Mouse (Mus musculus): ENCODE data around the gene Stat6.

Stat6 gene

DNA sequence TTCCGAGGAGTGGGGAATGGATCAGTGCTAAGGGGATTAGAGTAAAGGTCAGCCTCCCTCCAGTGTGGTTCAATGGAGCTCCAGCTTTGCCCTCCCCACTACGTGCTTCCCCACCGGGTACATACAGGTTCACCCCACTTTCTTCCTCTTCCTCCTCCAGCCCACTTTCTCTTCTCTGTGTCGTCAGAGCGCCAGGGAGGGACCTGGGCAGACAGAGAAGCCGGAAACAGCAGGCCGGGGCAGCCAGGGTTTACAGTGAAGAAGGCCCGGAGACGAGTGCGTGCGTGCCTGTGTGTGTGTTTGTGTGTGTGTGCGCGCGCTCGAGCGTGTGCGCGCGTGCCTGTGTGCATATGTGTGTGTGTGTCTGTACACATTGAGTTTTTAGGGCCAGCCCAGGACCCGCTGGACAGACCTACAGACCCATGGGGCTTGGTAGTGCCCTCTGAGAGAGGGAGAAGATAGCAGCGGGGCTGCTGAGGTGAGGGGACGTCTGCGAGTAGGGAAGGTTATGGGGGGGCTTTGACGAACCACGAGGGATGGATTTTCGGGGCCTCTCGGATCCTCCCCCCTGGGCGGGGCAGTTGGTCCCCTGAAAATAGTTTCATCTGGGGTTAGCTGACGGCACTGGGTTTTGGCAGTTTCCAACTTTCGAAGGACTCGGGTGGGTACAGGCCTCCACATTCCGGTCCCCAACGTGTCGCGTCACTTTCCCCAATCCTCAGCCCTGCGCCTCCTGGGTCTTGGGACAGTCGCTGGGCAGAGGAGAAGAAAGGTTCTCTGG lies at the start of gene Stat6:
Gene Stat6, plus strand, starts transcription at position 215 of the 781 bp plus-strand sequence.
- peak; percentile 50 to 58 for DNase-seq

DNA sequence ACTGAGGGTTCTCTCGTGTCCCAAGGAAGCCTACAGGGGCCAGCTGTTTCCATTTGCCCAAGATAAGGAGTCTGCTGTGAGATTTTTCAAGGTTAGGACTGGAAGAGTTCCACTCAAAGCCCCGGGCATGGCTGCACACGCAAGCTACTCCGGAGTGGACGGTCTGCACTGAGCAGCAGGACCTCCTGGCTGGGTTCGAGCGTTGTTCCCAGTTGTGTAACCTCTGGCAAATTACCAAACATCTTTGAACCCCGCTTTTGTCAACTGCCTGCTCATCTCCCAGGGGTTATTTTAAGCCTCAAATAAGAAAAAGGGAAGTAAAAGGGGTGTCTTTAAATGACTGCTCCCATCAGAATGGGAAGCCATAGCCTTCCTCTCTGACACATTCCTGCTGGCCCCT lies 48.4 kb upstream of the Stat6 start:
- DNase-seq: peak; percentile 4 to 7

DNA sequence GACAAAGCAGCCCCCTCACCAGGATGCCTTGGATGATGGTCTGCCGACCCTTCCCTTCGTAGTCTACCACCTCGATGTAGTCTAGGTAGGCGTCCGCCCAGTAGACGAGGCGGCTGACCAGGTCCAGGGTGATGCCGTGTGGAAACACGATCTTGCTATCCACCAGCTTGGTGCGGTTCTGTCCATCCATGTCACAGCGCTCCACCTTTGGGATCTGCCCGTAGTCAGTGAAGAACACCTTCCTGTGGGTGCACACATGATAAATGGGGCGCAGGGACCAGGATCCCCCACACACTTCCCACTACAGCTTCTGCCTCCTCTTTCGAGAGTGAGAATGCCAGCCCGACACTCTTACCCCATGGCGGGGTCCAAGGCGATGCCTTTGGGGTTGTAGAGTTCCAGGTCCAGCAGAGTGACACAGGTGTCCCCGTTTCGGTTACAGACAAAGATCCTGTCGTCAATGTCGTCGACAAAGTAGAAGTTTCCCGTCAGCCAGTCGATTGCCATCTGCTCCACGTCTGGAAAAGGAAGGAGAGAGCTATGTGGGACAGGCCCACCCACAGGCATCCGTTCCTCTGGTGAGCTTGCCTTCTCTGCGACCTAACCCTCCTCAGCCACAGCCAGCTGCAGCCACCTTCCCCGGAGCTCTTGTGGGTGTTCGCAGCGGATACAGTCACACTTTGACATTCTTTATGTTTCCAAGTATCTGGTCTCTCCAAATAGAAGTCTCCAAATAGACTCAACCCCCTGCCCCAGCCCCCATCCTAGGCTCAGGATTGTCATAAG lies 47.7 kb upstream of the Stat6 start:
- peak; percentile 11 to 21 for DNase-seq

DNA sequence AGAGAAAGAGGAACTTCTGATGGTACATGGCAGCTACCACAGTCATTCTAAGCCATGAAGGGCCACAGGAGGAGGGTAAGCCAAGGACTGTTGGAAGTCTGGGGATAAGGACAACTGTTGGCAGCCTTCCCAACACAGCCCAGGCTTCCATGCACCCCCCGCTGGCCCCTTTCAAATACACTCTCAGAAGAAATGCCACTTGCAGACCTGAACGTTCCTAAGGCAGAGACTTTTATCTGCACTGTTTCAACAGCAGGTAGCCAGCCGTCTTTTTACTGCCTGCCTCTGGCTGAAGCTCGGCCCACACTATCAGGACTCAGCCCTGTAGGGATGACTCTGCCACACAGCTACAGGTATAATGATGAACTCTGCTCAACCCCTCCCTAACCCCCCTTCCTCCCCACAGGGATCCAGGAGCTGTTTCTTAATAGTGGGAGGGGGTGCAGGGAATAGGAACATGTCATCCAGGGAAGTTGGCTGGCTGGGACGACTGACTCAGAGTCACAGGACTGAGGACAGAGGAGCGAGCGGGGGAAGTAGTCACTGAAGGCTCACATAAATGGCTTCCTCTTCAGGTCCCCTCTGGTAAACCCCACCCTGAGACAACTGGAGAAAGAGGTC lies 46.4 kb upstream of the Stat6 start:
- DNase-seq: peak; percentile 63 to 76

DNA sequence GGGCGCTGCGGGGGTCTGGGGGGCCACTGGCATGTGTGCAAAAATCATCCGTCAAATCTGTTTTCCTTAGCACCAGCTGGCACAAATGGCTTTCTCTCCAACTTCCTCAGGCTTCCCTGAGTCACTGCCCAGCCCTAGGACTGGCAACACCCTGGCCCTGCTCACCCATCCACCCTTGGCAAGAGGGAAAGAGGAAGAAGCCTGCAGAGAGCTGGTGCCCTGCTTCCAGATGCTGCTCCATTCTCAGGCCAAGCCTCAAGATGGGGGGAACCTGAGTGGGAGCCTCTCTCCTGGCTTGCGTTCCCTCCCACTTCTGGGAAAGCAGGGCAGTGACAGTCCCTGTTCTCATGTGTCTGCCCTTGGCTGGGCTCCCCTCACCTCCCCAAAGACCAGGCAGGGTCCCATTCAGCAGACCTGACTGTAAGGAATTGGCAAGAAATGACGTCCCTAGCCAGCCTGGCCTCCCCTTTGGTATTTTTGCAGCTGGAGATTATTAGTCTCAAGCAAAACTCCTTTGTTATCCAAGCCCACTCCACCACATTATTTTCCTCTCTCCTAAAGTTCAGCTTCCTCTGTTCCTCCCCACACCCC lies 45.4 kb upstream of the Stat6 start:
- DNase-seq: peak; percentile 73 to 82

DNA sequence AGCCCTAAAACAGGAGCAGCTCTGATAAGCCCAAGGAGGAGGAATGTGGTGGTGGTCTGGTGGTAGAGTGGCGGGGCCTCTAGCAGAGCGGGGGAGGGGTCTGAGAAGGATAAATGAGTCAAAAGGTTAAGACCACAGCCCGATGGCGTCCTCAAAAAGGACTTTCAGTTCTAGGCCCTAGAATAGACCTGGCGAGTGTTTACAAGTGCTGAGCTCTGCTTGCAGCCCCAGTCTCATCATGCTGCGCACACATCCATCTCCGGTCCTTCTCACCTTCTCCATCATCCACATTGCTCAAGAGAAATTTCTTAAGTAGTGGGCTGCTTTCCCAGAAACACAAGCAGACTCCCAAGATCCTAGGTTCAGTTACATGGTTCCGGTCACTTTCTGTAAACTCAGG lies 44.2 kb upstream of the Stat6 start:
- no peak for DNase-seq

DNA sequence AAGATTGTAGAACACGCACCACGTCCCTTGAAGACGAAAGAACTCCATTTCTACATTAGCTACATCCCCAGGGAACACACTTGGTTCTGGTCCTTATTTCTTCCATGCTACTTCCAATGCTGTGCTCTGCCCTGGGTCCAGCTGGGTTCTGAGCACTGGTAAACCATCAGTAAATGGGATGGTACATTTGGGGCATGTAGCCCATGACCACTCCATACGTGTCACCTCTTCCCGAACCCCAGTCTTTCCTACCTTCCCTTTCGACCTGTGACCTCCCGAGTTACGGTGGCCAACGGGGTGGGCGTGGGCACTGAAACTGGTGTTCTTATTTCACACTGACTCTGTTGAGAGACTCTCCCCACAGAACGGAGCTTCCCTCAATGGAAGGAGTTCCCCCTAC lies 43.5 kb upstream of the Stat6 start:
- DNase-seq: no peak

DNA sequence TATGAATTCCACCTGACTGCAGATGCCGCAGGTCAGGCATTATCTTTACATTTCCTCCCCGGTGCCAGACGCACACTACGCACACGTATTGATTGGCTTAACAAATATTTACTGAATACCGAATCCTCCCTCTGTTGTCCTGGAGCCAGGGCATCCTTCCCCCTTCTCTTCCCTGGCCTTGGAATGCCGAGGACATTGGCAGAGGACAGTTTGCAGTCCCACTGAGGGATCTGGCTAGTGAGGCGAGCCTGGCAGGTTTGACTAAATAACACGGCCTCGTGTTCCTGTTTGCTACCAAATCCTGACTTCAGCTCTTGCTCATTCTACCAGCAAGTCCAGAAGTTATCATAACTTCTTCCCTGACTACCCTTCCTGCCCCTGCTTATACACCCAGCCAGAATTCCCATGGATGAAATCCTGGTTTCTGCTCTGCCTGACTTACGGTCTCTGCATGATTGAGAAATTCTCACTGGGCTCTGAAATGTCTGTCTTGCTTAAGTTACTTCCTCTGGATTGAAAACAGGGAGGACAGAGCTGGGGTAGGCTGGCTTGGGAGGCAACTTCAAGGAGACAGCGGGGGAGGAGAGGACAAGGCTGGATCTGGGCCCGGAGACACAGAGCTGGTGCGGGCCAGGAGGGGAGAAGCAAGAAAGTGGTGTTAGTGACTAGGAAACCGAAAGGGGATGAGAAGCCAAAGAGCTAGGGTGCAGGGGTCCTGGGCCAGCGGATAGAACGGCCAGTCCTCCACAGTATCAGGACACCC lies 42.8 kb upstream of the Stat6 start:
- DNase-seq: peak; percentile 62 to 71

DNA sequence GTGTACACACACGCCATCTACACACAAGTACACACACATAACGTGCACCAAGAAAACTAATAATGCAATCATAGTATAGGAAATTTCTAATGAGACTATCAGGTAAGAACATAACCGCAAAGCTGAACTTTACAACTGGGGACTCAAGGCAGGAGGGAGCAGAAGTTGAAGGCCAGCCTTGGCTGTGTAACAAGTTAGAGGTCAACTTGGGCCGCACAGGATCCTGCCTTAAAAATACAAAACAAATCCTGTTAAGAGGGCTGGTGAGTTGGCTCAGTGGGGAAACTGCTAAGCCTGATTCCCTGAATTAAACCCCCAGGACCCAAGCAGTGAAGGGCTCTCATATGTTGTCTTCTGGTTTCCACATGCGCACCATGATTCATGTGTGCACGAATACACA lies 40.6 kb upstream of the Stat6 start:
- DNase-seq: no peak

DNA sequence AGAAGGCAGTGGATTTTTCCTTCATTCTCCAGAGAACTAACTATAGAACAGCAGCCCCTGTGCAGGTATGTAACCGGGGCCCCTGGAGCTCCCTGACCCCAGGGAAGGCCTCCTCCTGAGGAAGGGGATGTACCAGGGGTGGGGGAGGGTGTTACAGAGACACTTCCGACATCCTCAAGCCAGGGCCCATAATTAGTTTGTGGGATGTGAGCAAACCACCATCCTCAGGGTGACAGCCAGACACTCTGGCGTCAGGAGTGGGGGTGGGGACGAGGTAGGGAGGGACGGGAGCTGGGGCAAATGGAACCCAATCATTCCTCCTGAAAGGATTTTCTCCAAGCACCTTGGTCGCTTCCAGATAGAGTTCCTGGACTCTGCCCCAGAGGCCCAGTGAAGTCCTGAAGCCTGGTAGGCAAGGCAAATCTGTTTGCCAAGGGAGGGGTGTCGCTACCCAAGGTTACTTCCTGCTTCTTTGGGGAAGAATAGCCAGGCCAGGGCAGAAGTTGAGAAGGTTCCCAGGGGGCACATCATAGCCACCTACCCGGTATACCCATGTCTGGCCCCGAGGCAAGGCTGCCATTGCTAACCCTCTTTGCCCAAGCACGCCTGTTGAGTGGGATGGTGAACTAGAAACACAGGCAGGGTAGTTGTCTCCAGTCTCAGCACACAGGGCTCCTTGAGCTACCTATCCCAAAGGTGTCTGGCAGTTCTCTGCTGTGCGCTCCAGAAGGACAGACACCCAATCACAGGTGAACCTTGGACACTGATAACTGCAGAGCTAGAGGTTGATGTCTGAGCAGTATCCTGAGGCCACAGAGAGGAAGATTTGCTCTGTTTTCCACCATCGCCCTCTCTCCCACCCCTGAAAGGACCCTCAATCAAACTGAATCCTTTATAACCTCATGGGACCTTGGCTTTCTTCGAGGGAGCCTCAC lies 39.1 kb upstream of the Stat6 start:
- DNase-seq: no peak

DNA sequence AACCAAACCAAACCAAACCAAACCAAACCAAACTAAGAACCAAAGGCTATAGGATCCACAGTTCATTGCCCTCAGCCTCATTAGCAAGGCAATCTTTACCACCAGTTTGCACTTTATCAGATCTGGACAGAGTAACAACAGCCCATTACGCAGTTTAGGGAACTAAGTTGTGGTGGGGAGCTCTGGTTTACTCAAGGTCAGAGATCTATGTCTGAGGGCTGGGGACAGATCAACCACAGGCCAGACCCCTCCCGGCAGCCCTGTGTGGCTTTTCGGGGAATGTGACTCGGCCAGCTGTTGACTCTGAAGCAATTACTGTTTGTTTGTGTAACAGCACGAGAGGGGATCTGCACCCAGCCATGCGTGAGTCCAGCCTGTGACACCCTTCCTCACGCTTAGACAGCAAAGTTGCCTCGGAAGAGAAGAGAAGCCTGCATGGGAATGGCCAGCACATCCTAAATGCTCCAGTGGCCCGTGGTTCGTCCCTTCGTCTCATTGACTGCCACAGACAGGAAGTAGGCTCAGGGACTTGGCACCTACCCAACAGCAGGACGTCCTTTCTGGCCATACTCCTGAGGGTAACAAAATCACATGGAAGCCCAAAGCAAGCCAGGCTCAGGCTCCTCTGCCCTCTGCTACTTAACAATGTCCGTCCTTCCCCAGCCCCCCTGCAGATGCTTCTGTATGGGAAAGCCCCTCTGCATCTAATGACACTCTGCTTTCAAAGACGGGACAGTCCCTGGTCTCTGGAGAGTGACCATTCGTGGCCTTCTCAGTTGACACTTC lies 38.1 kb upstream of the Stat6 start:
- DNase-seq: peak in 1 of 2 experiments; percentile 57

DNA sequence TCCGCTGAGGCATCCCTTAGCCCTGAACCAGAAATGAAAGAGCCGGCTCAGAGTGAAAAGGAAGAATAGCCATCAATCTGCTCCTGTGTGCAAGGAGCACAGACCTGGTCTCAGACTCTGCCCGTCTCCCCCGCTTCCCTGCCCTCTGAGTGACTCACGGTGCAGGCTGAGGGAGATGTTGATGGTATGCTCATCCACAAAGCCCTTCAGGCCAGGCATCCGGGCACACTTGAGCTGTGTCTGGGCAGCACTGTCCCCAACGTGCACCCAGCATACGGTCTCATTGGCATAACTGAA lies 37.6 kb upstream of the Stat6 start:
- DNase-seq: no peak

DNA sequence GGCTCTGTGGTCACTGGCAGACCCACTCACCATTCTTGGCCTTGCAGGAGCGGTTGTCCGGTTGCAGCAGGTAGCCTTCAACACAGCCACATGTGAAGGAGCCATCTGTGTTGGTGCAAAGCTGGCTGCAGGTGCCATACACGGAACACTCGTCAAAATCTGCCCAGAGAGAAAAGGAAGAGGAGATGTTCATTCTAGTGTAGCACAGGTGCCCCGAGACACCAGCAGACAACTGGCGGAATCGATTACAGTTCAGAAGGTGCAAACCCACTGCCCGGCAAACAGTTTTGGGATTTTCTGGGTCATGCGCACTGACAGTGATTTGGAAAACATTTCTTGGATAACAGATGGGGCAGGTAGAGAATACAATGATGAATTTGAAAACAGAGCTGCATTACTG lies 37.0 kb upstream of the Stat6 start:
- no peak for DNase-seq

DNA sequence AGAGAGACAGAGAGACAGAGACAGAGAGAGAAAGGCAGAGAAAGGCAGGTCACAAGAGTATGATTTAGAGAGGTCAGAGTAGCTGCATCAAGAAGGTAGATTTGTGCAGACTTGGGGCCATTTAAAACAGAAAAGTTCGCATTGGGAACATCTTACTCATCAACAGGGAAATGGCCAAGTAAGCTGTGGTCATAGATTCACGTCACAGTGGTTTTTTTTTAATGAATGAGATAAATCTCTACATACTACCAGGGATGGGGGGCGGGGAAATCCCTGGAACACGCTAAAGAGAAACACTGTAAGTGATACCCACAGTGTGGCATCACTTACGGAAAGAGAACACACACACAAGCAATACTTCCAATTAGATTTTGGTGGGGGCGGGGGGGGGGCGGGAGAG lies 35.7 kb upstream of the Stat6 start:
- DNase-seq: no peak

DNA sequence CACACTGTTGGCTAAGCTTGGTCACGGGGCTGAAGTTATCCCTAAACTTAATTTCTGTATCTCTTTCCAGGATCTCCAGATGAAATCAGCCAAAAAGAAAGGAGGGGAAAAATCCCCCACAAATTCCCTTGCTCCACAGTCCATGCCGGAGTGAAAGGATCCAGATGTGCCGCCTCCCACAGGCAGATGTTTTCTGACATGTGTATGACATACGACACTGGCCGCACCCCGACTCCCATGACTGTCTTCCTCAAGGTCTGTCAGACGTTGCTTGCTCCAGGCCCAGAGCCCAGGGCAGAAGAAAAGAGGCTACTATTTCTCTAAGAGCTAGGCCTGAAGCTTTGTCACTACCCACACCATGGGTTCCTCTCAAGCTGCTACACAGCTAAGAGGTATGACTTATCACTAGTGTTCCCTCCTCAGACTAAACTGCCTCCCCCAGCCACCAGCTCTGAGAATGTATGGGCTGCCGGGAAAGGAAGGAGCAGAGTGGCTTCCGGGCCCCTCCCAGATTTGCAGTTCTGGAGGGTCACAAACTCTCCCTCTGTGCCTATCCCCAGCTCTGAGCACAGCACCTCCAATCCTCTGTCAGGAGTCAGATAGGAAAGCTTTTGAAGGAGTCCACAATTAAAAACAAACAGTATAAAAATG lies 33.2 kb upstream of the Stat6 start:
- DNase-seq: no peak

DNA sequence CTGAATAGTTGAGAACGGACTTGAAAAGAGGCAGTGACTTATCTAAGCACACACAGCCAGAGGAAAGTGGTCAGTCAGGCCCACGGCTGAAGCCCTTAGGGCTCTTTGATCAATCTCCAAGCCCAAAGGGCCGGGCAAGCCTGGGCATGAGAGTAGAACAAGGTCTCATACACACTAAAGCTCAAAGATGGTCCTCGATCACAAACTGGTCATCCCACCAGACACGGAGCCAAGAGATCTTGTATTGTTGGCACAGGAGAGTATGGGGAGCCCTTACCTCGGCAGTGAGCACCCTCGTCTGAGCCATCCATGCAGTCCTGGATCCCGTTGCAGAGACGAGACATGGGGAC lies 32.7 kb upstream of the Stat6 start:
- DNase-seq: no peak

DNA sequence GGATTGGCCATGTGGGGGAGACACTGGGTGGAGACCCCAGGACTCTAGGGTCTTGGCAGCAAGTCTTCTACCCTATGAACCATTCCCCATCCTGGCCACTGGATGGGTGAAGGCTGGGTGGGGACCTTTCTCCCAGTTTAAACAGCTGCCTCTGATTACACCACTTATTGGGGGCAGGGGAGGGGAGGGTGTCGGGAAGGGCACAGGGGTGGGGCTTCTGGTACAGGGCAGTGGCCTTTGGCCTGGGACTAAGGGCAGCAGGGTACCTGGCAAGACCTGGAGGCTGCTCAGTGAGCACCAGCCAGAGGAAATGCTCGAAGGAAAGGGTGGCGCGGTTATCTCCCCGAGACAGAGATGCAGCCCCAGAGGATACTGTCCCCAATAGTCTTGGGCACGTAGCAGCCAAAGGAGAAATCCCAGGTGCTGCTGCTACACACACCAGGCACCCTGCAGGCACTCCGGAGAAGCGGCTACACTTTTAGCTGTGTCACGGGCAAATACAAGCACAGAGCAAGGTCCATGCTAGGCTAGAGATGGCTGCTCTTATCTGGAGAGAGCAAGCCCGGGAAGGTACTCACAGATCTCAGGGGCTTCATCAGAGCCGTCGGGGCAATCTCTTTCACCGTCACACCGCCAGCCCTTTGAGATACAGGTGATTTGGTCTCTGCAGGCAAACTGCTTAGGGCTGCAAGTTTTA lies 30.6 kb upstream of the Stat6 start:
- DNase-seq: no peak

DNA sequence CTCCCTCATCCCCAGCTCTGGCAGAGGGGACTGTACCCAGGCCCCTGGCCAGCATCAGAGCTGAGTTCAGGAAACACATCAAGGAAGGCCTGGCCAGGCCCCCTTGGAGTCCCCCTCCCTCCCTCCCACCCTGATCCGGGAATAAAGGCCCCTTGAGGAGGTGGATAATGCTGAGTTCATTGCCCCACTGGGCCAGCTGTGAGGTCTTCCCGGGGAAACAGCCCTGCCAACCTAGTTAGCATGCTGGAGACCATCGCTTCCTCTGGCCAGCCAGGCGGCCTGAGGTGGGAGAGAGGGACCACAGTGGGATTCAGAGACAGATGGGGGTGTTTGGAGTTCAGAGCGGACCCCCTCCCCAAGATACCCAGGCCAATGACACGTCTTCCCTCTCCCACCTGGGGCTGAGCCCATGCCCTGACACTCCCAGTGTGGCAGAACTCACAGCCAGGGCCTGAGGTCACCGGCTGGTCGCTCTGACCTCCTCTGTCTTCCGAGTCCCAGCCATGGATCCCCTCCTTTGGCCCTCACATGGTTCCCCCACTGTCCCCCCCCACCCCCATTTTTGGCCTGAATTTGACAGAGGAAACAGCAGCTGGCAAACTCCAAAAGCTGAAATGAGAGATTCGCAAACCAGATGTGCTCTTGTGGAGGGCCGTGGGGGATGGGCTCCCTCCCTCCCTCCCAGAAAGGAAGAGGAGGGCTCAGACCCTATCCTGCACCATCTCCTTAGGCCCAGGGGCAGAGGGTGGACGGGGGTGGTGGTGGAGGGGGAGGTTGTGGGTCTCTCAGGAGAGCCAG lies 28.4 kb upstream of the Stat6 start:
- DNase-seq: peak in 1 of 2 experiments; percentile 34

DNA sequence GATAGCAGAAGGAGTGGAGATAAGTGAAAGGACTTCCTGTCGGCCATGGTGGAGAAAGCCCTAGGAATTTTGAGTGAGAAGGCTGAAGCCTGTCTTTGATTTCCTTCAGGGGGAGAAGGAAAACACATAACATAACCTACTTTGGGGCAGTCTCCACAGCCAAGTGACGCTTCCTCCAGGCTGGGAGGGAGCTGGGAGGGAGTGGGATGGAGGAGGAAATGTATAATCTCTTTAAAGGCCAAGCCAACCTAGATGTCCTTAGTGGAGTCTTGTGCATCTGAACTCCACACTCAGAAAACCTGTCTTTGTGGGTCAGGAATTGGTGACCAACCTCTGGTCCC lies 27.8 kb upstream of the Stat6 start:
- DNase-seq: no peak

All from cerebellum, adult 18-20 months (tissue).